Mouse (Mus musculus) intestine, postnatal 0 days (tissue): ENCODE data around the gene Wnk4. TPM values are rescaled to one million over a fixed set of nuclear protein-coding genes. Genes with fewer than 3 reads are reported as not detected.

Source experiments
- ATAC-seq: fragments of 200-750 bp; cut with Nextera tagmentation; 2 replicates; pipeline ENCODE4 v1.8.0; 2017; ENCODE audit warnings: mild to moderate bottlenecking, moderate TSS enrichment, moderate library complexity
- H3K27ac ChIP-seq: fragments of 300-500 bp; sonication (generic); 2 replicates; pipeline ENCODE4 v1.5.1; 2014; ENCODE audit warnings: mild to moderate bottlenecking, low read depth, low read length, moderate library complexity
- H3K27me3 ChIP-seq: fragments of 300-500 bp; sonication (generic); replicated peaks from 2 replicates; pipeline ENCODE4 v1.6.1; 2014; ENCODE audit warnings: low read length, mixed read lengths; ENCODE audit not compliant: control insufficient read depth, insufficient read depth
- H3K36me3 ChIP-seq: fragments of 300-500 bp; sonication (generic); 2 replicates; pipeline ENCODE4 v1.6.1; 2014; ENCODE audit warnings: mild to moderate bottlenecking, moderate library complexity; ENCODE audit not compliant: control insufficient read depth, insufficient read depth
- H3K4me1 ChIP-seq: fragments of 300-500 bp; sonication (generic); replicated peaks from 2 replicates; pipeline ENCODE4 v1.6.1; 2014; ENCODE audit warnings: antibody characterized with exemption, low read length, mixed read lengths; ENCODE audit not compliant: control insufficient read depth, insufficient read depth
- H3K4me2 ChIP-seq: fragments of 300-500 bp; sonication (generic); replicated peaks from 2 replicates; pipeline ENCODE4 v1.6.1; 2014; ENCODE audit warnings: low read depth, mild to moderate bottlenecking, moderate library complexity
- H3K4me3 ChIP-seq: fragments of 300-500 bp; sonication (generic); 2 replicates; pipeline ENCODE4 v1.5.1; 2014; ENCODE audit warnings: low read depth, low read length
- H3K9ac ChIP-seq: fragments of 300-500 bp; sonication (generic); 2 replicates; pipeline ENCODE4 v1.6.1; 2014; ENCODE audit warnings: mild to moderate bottlenecking, low read depth, low read length
- H3K9me3 ChIP-seq: fragments of 300-500 bp; sonication (generic); 2 replicates; pipeline ENCODE4 v1.6.1; 2016; ENCODE audit warnings: mixed run types; ENCODE audit not compliant: control insufficient read depth
- CTCF ChIP-seq: sonication (generic); IDR thresholded peaks from 2 replicates; pipeline ENCODE4 v1.5.1; 2016; ENCODE audit warnings: low read depth, mild to moderate bottlenecking, control low read depth, antibody characterized with exemption, moderate library complexity
- WGBS: fragments of 180-500 bp; shearing (Covaris S2); extraction: QIAGEN DNeasy Blood & Tissue Kit; methylation state at CpG from one replicate; pipeline ENCODE4 v1.1.7; 2014; 5-methylcytosine and 5-hydroxymethylcytosine counted together
- polyA plus RNA-seq: library from polyadenylated mRNA; unstranded; fragments of >200 nt; fragmentation: Nextera tagmentation; extraction: Ambion mirVana; gene quantifications from 2 replicates; pipeline ENCODE4 v1.2.1, GENCODE M21; 2015

Wnk4 gene
- polyA plus RNA-seq, 1 experiment from 2014 or later = 4.6 TPM

DNA sequence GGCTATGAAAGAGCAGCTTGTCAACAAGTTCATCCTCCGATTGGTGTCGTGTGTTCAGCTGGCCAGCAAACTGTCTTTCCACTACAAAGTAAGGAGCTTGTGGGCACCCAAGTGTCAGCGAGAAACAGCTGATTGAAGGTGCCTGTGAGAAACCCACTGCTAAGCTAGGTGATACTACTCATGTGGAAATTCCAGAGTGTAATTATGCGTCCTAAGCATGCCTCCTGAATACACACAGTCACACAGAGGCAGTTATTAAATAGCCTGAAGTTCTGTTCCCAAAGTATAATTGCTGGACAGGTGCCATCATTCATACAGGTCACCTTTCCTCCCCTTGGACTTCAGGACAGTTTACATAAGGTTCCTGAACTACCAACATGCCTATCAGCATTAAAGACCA, 23.4 kb downstream of the Wnk4 start:
- ATAC-seq = no peak
- Histone ChIP-seq H3K36me3 (peaks cover 18% of the 10 kb centered on the region), H3K4me3 (no peak overlapping the region), H3K27ac (no peak overlapping the region), H3K9me3 (no peaks in the 10 kb centered on the region), H3K4me1 (no peaks in the 10 kb centered on the region), H3K9ac (no peak overlapping the region), H3K4me2 (no peak overlapping the region), H3K27me3 (no peaks in the 10 kb centered on the region)
- WGBS = 65% methylated on average over 4 of the region's 4 CpGs
- no peak for TF ChIP-seq CTCF

- TF ChIP-seq CTCF = no peak
- Histone ChIP-seq H3K9me3 (no peaks in the 10 kb centered on the region), H3K27ac (no peak overlapping the region), H3K4me1 (no peaks in the 10 kb centered on the region), H3K36me3 (peaks cover 53% of the 10 kb centered on the region), H3K4me2 (no peak overlapping the region), H3K27me3 (no peaks in the 10 kb centered on the region), H3K4me3 (no peak overlapping the region), H3K9ac (no peak overlapping the region)
- 69% methylated on average over 9 of the region's 9 CpGs for WGBS
- no peak for ATAC-seq
Observed at GRCm38 (mm10) chr11:101287306-101287705, 26.9 kb downstream of the Wnk4 start.

DNA sequence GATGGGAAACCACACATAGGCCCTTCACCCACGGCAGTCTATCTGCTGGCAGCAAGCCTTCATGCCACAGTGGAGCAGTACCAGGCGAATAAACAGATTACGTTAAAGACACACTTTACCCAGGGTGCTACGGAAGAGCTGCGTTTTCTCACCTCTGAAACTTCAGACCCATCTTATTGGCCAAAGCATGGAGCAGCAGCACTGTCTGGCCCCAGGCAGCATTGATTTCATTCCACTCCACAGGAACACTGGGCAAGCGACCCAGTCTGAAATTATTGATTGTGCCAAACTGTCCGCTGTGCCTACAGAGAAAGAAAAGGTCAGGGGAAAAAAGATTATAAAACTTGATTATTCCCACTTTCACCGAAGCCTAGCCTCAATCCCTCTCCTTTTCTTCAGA, 30.9 kb downstream of the Wnk4 start:
- Histone ChIP-seq H3K27me3 (no peaks in the 10 kb centered on the region), H3K27ac (no peak overlapping the region), H3K4me2 (no peak overlapping the region), H3K4me1 (no peaks in the 10 kb centered on the region), H3K36me3 (peaks cover 81% of the 10 kb centered on the region), H3K4me3 (no peak overlapping the region), H3K9me3 (no peaks in the 10 kb centered on the region), H3K9ac (no peak overlapping the region)
- WGBS = 94% methylated on average over 8 of the region's 8 CpGs
- TF ChIP-seq CTCF = no peak
- no peak for ATAC-seq

GRCm38 (mm10) chr11:101295191-101295590, 34.8 kb downstream of the Wnk4 start:
- 94% methylated on average over 8 of the region's 8 CpGs for WGBS
- peaks cover 75% of the 10 kb centered on the region for H3K36me3 ChIP-seq

GRCm38 (mm10) chr11:101300881-101301280, 40.5 kb downstream of the Wnk4 start:
- H3K4me2 ChIP-seq = peak overlapping the region; percentile 94
- H3K27ac ChIP-seq = no peak overlapping the region
- H3K27me3 ChIP-seq = no peaks in the 10 kb centered on the region
- H3K9me3 ChIP-seq = no peaks in the 10 kb centered on the region
- ATAC-seq = no peak
- peak overlapping the region; percentile 72 for H3K9ac ChIP-seq
- peaks cover 22% of the 10 kb centered on the region for H3K36me3 ChIP-seq
- WGBS = 65% methylated on average over 7 of the region's 7 CpGs
- peak overlapping the region; percentile 71 for H3K4me3 ChIP-seq
- TF ChIP-seq CTCF = peak; percentile 47
- 0 out of 2 replicates have a peak, but pooled peaks cover 3% of the 10 kb centered on the region for H3K4me1 ChIP-seq

More at GRCm38 (mm10) chr11:101295191-101295590, 34.8 kb downstream of the Wnk4 start:
- no peak for ATAC-seq
- Histone ChIP-seq H3K9me3 (no peaks in the 10 kb centered on the region), H3K4me3 (no peak overlapping the region), H3K27me3 (no peaks in the 10 kb centered on the region), H3K9ac (no peak overlapping the region), H3K4me1 (no peaks in the 10 kb centered on the region), H3K4me2 (no peak overlapping the region), H3K27ac (no peak overlapping the region)
- TF ChIP-seq CTCF = no peak

DNA sequence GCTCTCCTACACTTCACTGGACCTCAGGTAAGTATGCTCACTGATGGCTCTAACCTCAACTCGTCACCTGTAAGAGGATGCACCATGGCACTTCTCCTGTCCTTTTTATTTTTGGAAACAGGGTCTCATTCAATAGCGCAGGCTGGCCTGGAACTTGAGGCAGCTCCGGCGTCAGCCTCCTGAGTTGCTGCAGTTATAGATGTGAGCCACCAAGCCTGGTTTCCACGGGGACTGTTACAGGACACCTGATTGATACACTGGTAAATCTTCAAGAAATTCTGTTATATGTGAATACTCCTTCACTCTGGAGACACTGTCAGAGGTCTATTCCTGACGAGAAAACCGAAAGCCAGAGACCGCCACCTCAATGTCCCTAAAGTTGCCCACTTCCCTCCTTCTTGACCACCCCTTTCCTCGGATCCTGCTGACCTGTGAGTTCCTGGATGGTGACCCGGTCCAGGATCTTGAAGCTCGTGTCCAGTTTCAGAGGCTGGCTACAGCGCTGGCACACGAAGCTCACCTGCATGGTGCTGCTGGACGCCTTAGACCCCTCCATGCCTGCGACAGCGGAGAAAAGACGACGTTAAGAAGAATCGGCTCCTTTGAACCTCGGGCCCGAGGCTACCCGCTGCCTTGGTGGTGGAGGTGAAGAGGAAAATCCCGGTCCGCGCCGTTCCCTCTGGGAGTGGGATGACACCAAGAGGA, 41.1 kb downstream of the Wnk4 start:
- Histone ChIP-seq H3K27ac (peak overlapping the region; percentile 54), H3K9ac (peak overlapping the region; percentile 72), H3K9me3 (no peaks in the 10 kb centered on the region), H3K4me2 (peak overlapping the region; percentile 94), H3K27me3 (no peaks in the 10 kb centered on the region), H3K4me3 (peak overlapping the region; percentile 71), H3K36me3 (peaks cover 17% of the 10 kb centered on the region), H3K4me1 (0 out of 2 replicates have a peak, but pooled peaks cover 3% of the 10 kb centered on the region)
- peak; percentile 12; the same call in 1 of the 2 replicates for ATAC-seq
- WGBS = 11% methylated on average over 26 of the region's 26 CpGs
- no peak for TF ChIP-seq CTCF
